Mouse (Mus musculus): ENCODE measurements around the gene Gsn. TPM values are rescaled to one million over a fixed set of nuclear protein-coding genes. Genes with fewer than 3 reads are reported as not detected.

The Gsn gene
- polyA plus RNA-seq, 1 experiment from 2014 or later: 188 TPM

GRCm38 (mm10) chr2:35216701-35217100 is 39.5 kb upstream of the Gsn start:
- H3K9ac ChIP-seq (ENCODE audit: low read depth, low read length): no peak overlapping the region
- H3K36me3 ChIP-seq (ENCODE audit: control insufficient read depth, insufficient read depth): no peaks in the 10 kb centered on the region
- no peaks in the 10 kb centered on the region for H3K9me3 ChIP-seq (replicated peaks; ENCODE audit: control insufficient read depth, low read length)
- no peak for ATAC-seq (ENCODE audit: low read depth)
- peaks cover 10% of the 10 kb centered on the region for H3K4me1 ChIP-seq (ENCODE audit: control insufficient read depth, low read depth, low read length)
- H3K4me3 ChIP-seq (ENCODE audit: low read depth, low read length): no peak overlapping the region
- H3K4me2 ChIP-seq (ENCODE audit: low read depth, low read length): no peak overlapping the region
- whole genome bisulfite sequencing (ENCODE audit: insufficient replicate concordance): 54% methylated on average over 2 of the region's 2 CpGs
- no peak overlapping the region for H3K27ac ChIP-seq (ENCODE audit: low read length)
- no peaks in the 10 kb centered on the region for H3K27me3 ChIP-seq (ENCODE audit: control insufficient read depth, insufficient read depth, low read depth, low read length)

- no peak overlapping the region for H3K4me2 ChIP-seq (ENCODE audit: low read depth, low read length)
- no peak for ATAC-seq (ENCODE audit: low read depth)
- no peaks in the 10 kb centered on the region for H3K27me3 ChIP-seq (ENCODE audit: control insufficient read depth, insufficient read depth, low read depth, low read length)
- H3K27ac ChIP-seq (ENCODE audit: low read length): no peak overlapping the region
- no peaks in the 10 kb centered on the region for H3K9me3 ChIP-seq (replicated peaks; ENCODE audit: control insufficient read depth, low read length)
- 54% methylated on average over 3 of the region's 3 CpGs for WGBS (ENCODE audit: insufficient replicate concordance)
- H3K4me1 ChIP-seq (ENCODE audit: control insufficient read depth, low read depth, low read length): peaks cover 3% of the 10 kb centered on the region
- no peak overlapping the region for H3K9ac ChIP-seq (ENCODE audit: low read depth, low read length)
- no peaks in the 10 kb centered on the region for H3K36me3 ChIP-seq (ENCODE audit: control insufficient read depth, insufficient read depth)
- H3K4me3 ChIP-seq (ENCODE audit: low read depth, low read length): no peak overlapping the region
These were observed 37.4 kb upstream of the Gsn start for GRCm38 (mm10) chr2:35218736-35219135.

GRCm38 (mm10) chr2:35222822-35223391 is 33.3 kb upstream of the Gsn start:
- no peaks in the 10 kb centered on the region for H3K36me3 ChIP-seq (ENCODE audit: control insufficient read depth, insufficient read depth)
- ATAC-seq (ENCODE audit: low read depth): no peak
- H3K4me1 ChIP-seq (ENCODE audit: control insufficient read depth, low read depth, low read length): no peaks in the 10 kb centered on the region

GRCm38 (mm10) chr2:35224285-35224684 is 31.9 kb upstream of the Gsn start:
- Histone ChIP-seq H3K9me3 (replicated peaks; ENCODE audit: control insufficient read depth, low read length) (no peaks in the 10 kb centered on the region), H3K36me3 (ENCODE audit: control insufficient read depth, insufficient read depth) (no peaks in the 10 kb centered on the region), H3K4me2 (ENCODE audit: low read depth, low read length) (no peak overlapping the region), H3K27ac (ENCODE audit: low read length) (no peak overlapping the region), H3K4me3 (ENCODE audit: low read depth, low read length) (no peak overlapping the region), H3K27me3 (ENCODE audit: control insufficient read depth, insufficient read depth, low read depth, low read length) (no peaks in the 10 kb centered on the region), H3K4me1 (ENCODE audit: control insufficient read depth, low read depth, low read length) (no peaks in the 10 kb centered on the region), H3K9ac (ENCODE audit: low read depth, low read length) (no peak overlapping the region)
- ATAC-seq (ENCODE audit: low read depth): no peak
- 77% methylated on average over 15 of the region's 15 CpGs for WGBS (ENCODE audit: insufficient replicate concordance)

More at GRCm38 (mm10) chr2:35222822-35223391, 33.3 kb upstream of the Gsn start:
- H3K9ac ChIP-seq (ENCODE audit: low read depth, low read length): no peak overlapping the region
- H3K4me2 ChIP-seq (ENCODE audit: low read depth, low read length): no peak overlapping the region
- no peaks in the 10 kb centered on the region for H3K27me3 ChIP-seq (ENCODE audit: control insufficient read depth, insufficient read depth, low read depth, low read length)
- no peaks in the 10 kb centered on the region for H3K9me3 ChIP-seq (replicated peaks; ENCODE audit: control insufficient read depth, low read length)
- WGBS (ENCODE audit: insufficient replicate concordance): 43% methylated on average over 6 of the region's 6 CpGs
- H3K27ac ChIP-seq (ENCODE audit: low read length): no peak overlapping the region
- no peak overlapping the region for H3K4me3 ChIP-seq (ENCODE audit: low read depth, low read length)

- no peak overlapping the region for H3K4me2 ChIP-seq (ENCODE audit: low read depth, low read length)
- no peak for ATAC-seq (ENCODE audit: low read depth)
- no peaks in the 10 kb centered on the region for H3K36me3 ChIP-seq (ENCODE audit: control insufficient read depth, insufficient read depth)
- H3K9me3 ChIP-seq (replicated peaks; ENCODE audit: control insufficient read depth, low read length): no peaks in the 10 kb centered on the region
- 74% methylated on average over 4 of the region's 4 CpGs for WGBS (ENCODE audit: insufficient replicate concordance)
- H3K27ac ChIP-seq (ENCODE audit: low read length): no peak overlapping the region
- no peaks in the 10 kb centered on the region; the same call in none of the 2 replicates for H3K4me1 ChIP-seq (ENCODE audit: control insufficient read depth, low read depth, low read length)
- no peak overlapping the region for H3K4me3 ChIP-seq (ENCODE audit: low read depth, low read length)
- H3K9ac ChIP-seq (ENCODE audit: low read depth, low read length): no peak overlapping the region
- no peaks in the 10 kb centered on the region for H3K27me3 ChIP-seq (ENCODE audit: control insufficient read depth, insufficient read depth, low read depth, low read length)
These were observed 28.0 kb upstream of the Gsn start for GRCm38 (mm10) chr2:35228145-35228544.

- H3K9me3 ChIP-seq (replicated peaks; ENCODE audit: control insufficient read depth, low read length): no peaks in the 10 kb centered on the region
- H3K36me3 ChIP-seq (ENCODE audit: control insufficient read depth, insufficient read depth): no peaks in the 10 kb centered on the region
- no peak for ATAC-seq (ENCODE audit: low read depth)
- H3K4me3 ChIP-seq (ENCODE audit: low read depth, low read length): no peak overlapping the region
- H3K9ac ChIP-seq (ENCODE audit: low read depth, low read length): no peak overlapping the region
- 9% methylated on average over 8 of the region's 8 CpGs for WGBS (ENCODE audit: insufficient replicate concordance)
- H3K4me1 ChIP-seq (ENCODE audit: control insufficient read depth, low read depth, low read length): peaks cover 7% of the 10 kb centered on the region
- no peak overlapping the region for H3K4me2 ChIP-seq (ENCODE audit: low read depth, low read length)
- H3K27me3 ChIP-seq (ENCODE audit: control insufficient read depth, insufficient read depth, low read depth, low read length): no peaks in the 10 kb centered on the region
- no peak overlapping the region for H3K27ac ChIP-seq (ENCODE audit: low read length)
These were observed 26.0 kb upstream of the Gsn start for GRCm38 (mm10) chr2:35230215-35230614.

- WGBS (ENCODE audit: insufficient replicate concordance): 33% methylated on average over 2 of the region's 2 CpGs
- no peaks in the 10 kb centered on the region for H3K27me3 ChIP-seq (ENCODE audit: control insufficient read depth, insufficient read depth, low read depth, low read length)
- H3K9ac ChIP-seq (ENCODE audit: low read depth, low read length): no peak overlapping the region
- peak overlapping the region; percentile 43; the same call in 1 of the 2 replicates for H3K27ac ChIP-seq (ENCODE audit: low read length)
- no peak overlapping the region for H3K4me3 ChIP-seq (ENCODE audit: low read depth, low read length)
- no peak overlapping the region for H3K4me2 ChIP-seq (ENCODE audit: low read depth, low read length)
- ATAC-seq (ENCODE audit: low read depth): no peak; the same call in 1 of the 2 replicates
- no peaks in the 10 kb centered on the region for H3K9me3 ChIP-seq (replicated peaks; ENCODE audit: control insufficient read depth, low read length)
- no peaks in the 10 kb centered on the region for H3K36me3 ChIP-seq (ENCODE audit: control insufficient read depth, insufficient read depth)
- H3K4me1 ChIP-seq (ENCODE audit: control insufficient read depth, low read depth, low read length): peaks cover 7% of the 10 kb centered on the region
These were observed 24.3 kb upstream of the Gsn start for GRCm38 (mm10) chr2:35231871-35232270.

GRCm38 (mm10) chr2:35232595-35233445 is 23.4 kb upstream of the Gsn start:
- Histone ChIP-seq H3K9ac (ENCODE audit: low read depth, low read length) (no peak overlapping the region), H3K9me3 (replicated peaks; ENCODE audit: control insufficient read depth, low read length) (no peaks in the 10 kb centered on the region), H3K4me2 (ENCODE audit: low read depth, low read length) (no peak overlapping the region), H3K36me3 (ENCODE audit: control insufficient read depth, insufficient read depth) (no peaks in the 10 kb centered on the region), H3K27ac (ENCODE audit: low read length) (peak overlapping the region; percentile 43; the same call in 1 of the 2 replicates), H3K27me3 (ENCODE audit: control insufficient read depth, insufficient read depth, low read depth, low read length) (no peaks in the 10 kb centered on the region), H3K4me3 (ENCODE audit: low read depth, low read length) (no peak overlapping the region), H3K4me1 (ENCODE audit: control insufficient read depth, low read depth, low read length) (peaks cover 7% of the 10 kb centered on the region)
- 35% methylated on average over 17 of the region's 17 CpGs for WGBS (ENCODE audit: insufficient replicate concordance)
- no peak for ATAC-seq (ENCODE audit: low read depth)

GRCm38 (mm10) chr2:35233898-35234297 is 22.3 kb upstream of the Gsn start:
- Histone ChIP-seq H3K9me3 (replicated peaks; ENCODE audit: control insufficient read depth, low read length) (no peaks in the 10 kb centered on the region), H3K4me1 (ENCODE audit: control insufficient read depth, low read depth, low read length) (peaks cover 7% of the 10 kb centered on the region), H3K27me3 (ENCODE audit: control insufficient read depth, insufficient read depth, low read depth, low read length) (no peaks in the 10 kb centered on the region), H3K27ac (ENCODE audit: low read length) (no peak overlapping the region), H3K36me3 (ENCODE audit: control insufficient read depth, insufficient read depth) (no peaks in the 10 kb centered on the region), H3K4me2 (ENCODE audit: low read depth, low read length) (no peak overlapping the region), H3K4me3 (ENCODE audit: low read depth, low read length) (no peak overlapping the region), H3K9ac (ENCODE audit: low read depth, low read length) (no peak overlapping the region)
- WGBS (ENCODE audit: insufficient replicate concordance): 28% methylated on average over 3 of the region's 3 CpGs
- ATAC-seq (ENCODE audit: low read depth): peak; percentile 74
